Mouse (Mus musculus) embryonic facial prominence, embryonic 10.5 days (tissue): Measurements from ENCODE around the gene Ppp4c. TPM values are rescaled to one million over a fixed set of nuclear protein-coding genes. Genes with fewer than 3 reads are reported as not detected.
A peak's percentile ranks its signal among the peaks of the same experiment; 100 is the strongest.

ENCODE experiments used
- DNase-seq: peaks from one replicate; pipeline ENCODE4 v3.0.0-alpha.2; 2017; ENCODE audit warnings: low spot score
- H3K27ac ChIP-seq: fragments of 300-500 bp; sonication (generic); replicated peaks from 2 replicates; pipeline ENCODE4 v1.5.1; 2016; ENCODE audit warnings: mild to moderate bottlenecking
- H3K27me3 ChIP-seq: fragments of 300-500 bp; sonication (generic); replicated peaks from 2 replicates; pipeline ENCODE4 v1.6.1; 2016; ENCODE audit warnings: low read depth, mild to moderate bottlenecking; ENCODE audit not compliant: poor library complexity, severe bottlenecking
- H3K36me3 ChIP-seq: fragments of 300-500 bp; sonication (generic); replicated peaks from 2 replicates; pipeline ENCODE4 v1.6.1; 2016; ENCODE audit warnings: mild to moderate bottlenecking, moderate library complexity
- H3K4me1 ChIP-seq: fragments of 300-500 bp; sonication (generic); 2 replicates; pipeline ENCODE4 v1.6.1; 2016
- H3K4me3 ChIP-seq: fragments of 300-500 bp; sonication (generic); 2 replicates; pipeline ENCODE4 v1.5.1; 2016; ENCODE audit warnings: mild to moderate bottlenecking, moderate library complexity
- H3K9me3 ChIP-seq: fragments of 300-500 bp; sonication (generic); 2 replicates; pipeline ENCODE4 v1.6.1; 2016; ENCODE audit warnings: mild to moderate bottlenecking
- WGBS: fragments of 180-500 bp; shearing (Covaris S2); methylation state at CpG from one replicate; pipeline ENCODE4 v1.1.7; 2016; 5-methylcytosine and 5-hydroxymethylcytosine counted together
- polyA plus RNA-seq: library from polyadenylated mRNA; unstranded; fragments of >200 nt; fragmentation: Nextera tagmentation; extraction: Ambion mirVana; gene quantifications from 2 replicates; pipeline ENCODE4 v1.2.1, GENCODE M21; 2016

The Ppp4c gene
- polyA plus RNA-seq, 1 experiment from 2014 or later, result 390 TPM

DNA sequence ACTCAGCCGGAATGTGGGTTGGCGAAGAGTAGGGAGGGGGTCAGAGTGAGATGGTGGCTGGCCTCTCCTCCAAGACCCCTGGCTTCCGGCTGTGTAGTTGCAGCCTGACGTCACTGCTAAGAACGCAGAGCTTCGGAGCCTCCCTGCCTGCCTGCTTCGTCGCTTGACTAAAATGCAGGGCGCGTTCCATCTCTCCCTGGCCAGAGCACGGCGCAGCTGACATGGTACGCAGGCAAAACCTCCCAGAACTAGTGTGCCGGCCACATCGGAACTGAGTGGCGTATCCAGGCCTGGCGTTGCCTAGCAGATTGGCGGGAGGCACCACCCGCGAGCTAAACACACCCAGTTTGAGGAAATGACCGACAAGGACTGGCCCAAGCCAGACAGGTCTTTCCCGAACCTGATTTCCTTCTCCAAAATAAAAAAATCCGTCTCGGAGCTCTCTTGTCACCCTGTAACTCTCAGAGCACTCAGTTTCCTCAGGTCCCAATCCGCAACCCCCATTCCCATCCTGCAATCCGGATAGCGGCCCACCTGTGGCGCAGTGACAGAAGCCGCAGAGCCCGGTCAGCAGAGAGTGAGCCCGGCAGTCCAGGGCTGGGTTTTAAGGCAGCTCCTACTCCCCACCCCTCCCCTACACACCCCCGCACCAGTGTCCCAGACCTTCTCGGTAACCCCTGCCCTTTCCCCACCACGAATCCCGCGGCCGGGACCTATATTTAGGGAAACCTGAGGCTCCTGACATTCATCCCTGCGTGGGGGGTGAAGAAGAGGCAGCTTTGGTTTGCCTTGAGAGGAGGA lies 7.4 kb upstream of the Ppp4c start:
- H3K9me3 ChIP-seq, result no peaks in the 10 kb centered on the region
- peaks cover 43% of the 10 kb centered on the region for H3K4me1 ChIP-seq
- no peak for DNase-seq
- peaks cover 72% of the 10 kb centered on the region for H3K36me3 ChIP-seq
- WGBS, result under 1% methylated on average over 38 of the region's 38 CpGs
- peak overlapping the region; percentile 97 for H3K27ac ChIP-seq
- peak overlapping the region; percentile 93 for H3K4me3 ChIP-seq
- no peaks in the 10 kb centered on the region for H3K27me3 ChIP-seq

DNA sequence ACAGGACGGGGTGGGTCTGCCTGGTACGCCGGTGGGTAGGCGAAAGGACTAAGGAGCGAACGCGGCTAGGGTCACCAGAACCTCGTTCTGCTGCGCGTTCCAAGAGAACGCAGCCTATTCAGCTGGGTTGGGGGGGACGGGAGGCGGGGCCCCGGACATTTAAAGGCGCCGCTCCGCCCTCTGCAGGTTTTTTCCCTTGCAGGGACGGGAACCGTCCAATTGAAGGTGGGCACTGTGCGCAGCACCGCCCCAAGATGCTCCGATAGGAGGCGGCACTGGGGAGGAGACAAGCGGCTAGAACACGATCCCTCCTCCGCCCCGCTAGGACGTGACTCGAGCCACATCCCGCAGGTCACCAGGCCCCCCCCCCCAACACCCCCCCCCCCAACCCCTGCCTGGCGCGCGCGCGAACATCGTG lies 6.8 kb upstream of the Ppp4c start:
- Histone ChIP-seq H3K4me3 (peak overlapping the region; percentile 93), H3K27me3 (no peaks in the 10 kb centered on the region), H3K36me3 (peaks cover 72% of the 10 kb centered on the region), H3K4me1 (peaks cover 43% of the 10 kb centered on the region), H3K27ac (peak overlapping the region; percentile 97), H3K9me3 (no peaks in the 10 kb centered on the region)
- under 1% methylated on average over 36 of the region's 36 CpGs for WGBS
- DNase-seq, result peak; percentile 98

DNA sequence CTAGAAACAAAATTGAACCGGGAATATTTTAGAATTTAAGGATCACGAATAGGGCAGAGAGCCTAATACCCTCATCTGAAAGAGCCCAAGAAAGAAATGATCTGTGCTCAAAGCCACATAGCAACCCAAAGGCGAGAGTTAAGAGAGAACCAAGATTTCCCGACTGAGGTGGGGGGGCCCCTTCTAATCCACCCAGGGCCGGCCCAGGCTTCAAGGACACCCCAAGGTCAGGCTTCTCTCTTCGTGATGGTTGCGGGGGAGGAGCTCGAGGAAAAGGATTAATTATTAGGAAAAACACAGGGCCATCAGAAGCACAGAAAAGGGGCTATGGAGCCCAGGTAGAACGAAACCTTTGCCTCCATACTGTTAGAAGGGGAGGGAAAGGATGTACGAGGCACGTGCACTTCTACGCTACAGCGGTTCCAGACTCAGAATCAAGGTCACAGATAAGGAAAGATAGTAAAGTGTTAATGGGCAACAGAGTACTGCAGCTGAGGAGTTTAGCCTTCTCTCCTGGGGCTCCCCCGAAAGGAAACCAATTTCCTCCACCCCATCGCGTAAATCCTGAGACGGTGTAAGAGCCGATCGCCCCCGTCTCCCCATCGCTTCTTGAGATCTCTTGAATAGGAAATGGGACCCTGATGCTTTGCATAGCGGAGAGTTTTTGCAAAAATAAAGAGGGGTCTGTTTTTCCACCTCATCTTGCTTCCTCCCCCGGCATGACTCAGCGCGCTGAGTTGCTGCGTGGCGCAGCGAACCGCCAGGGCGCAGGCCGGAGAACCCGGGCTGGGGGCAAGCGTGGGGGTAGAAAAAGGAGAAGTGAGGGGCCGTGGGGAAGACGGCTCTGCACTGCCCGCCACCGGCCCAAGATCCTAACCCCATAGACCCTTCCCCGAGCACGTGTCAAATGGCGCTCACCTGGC lies 6.1 kb upstream of the Ppp4c start:
- Histone ChIP-seq H3K27ac (peak overlapping the region; percentile 97), H3K27me3 (no peaks in the 10 kb centered on the region), H3K4me3 (peak overlapping the region; percentile 93), H3K36me3 (peaks cover 66% of the 10 kb centered on the region), H3K4me1 (peaks cover 43% of the 10 kb centered on the region), H3K9me3 (no peaks in the 10 kb centered on the region)
- DNase-seq, result no peak
- under 1% methylated on average over 40 of the region's 40 CpGs for WGBS

DNA sequence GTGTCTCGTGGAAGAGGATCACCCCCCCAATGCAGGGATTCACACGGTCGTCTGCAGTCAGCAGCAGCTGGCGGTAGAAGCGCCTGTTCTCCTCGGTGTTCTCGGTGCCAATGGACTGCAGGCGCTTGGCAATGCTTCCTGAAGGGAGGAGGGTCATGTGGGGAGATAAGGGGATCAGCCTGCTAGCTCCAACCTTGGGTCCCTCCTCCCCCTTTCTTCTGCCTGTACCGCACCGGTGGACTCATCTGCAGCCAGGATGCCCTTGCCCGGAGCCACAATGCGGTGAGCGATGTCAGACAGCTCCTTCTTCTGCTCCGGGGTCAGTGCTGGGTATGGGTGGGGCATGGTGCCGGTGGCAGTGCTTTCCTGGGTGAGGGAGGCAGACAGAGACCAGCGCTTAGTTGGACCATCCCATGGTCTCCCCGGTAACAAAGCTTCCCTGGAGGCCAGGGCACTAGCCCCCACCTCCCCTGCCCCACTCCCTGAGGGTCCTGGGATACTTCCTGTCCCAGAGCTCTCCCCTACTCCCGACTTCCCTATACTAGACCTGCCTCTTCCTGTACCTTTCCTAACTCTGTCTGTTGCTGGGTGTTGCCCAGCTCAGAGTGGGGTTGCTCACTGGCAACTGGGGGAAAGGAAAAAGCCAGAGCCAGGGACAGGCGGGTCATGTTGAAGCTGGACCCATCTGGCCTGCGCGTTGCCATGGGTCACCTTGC lies 5.3 kb upstream of the Ppp4c start, which contains the start of gene Fam57b:
Gene Fam57b, plus strand, starts transcription at position 258 of the 716 bp plus-strand sequence.
- peaks cover 58% of the 10 kb centered on the region for H3K36me3 ChIP-seq
- H3K9me3 ChIP-seq, result no peaks in the 10 kb centered on the region
- peak; percentile 32 for DNase-seq
- H3K27ac ChIP-seq, result peak within 1 kb of the TSS; percentile 97
- H3K27me3 ChIP-seq, result no peaks in the 10 kb centered on the region
- peak within 1 kb of the TSS; percentile 93 for H3K4me3 ChIP-seq
- WGBS, result 40% methylated on average over 21 of the region's 21 CpGs
- peaks cover 50% of the 10 kb centered on the region for H3K4me1 ChIP-seq

DNA sequence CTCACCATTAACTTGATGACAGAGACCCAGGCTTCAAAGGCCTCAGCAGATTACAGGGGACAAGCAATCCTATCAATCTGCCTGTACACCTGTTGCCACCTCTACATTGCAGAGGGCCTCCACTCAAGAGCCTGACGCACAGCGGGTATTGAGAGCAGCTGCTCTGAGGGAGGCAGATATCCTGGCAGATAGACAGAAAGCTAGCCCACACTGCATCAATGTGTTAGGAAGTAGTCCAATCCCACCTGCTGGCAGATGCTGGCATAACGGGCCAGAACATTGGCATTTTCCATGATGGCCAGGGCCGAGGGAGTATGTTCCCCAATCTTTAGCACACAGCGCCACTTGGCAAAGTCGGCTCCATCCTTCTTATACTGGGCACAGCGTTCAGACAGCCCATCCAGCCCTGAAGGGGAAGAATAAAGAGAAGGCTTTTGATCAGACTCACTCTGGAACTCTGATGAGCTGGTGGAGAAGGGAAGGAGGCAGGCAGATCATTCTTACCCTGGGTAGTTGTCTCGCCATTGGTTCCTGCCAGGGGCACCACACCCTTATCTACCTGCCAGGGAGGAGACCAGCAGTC lies 4.1 kb upstream of the Ppp4c start:
- Histone ChIP-seq H3K27me3 (no peaks in the 10 kb centered on the region), H3K4me3 (peak overlapping the region; percentile 93), H3K36me3 (peaks cover 48% of the 10 kb centered on the region), H3K4me1 (peaks cover 56% of the 10 kb centered on the region), H3K9me3 (no peaks in the 10 kb centered on the region), H3K27ac (no peak overlapping the region)
- 87% methylated on average over 8 of the region's 8 CpGs for WGBS
- DNase-seq, result peak; percentile 34

DNA sequence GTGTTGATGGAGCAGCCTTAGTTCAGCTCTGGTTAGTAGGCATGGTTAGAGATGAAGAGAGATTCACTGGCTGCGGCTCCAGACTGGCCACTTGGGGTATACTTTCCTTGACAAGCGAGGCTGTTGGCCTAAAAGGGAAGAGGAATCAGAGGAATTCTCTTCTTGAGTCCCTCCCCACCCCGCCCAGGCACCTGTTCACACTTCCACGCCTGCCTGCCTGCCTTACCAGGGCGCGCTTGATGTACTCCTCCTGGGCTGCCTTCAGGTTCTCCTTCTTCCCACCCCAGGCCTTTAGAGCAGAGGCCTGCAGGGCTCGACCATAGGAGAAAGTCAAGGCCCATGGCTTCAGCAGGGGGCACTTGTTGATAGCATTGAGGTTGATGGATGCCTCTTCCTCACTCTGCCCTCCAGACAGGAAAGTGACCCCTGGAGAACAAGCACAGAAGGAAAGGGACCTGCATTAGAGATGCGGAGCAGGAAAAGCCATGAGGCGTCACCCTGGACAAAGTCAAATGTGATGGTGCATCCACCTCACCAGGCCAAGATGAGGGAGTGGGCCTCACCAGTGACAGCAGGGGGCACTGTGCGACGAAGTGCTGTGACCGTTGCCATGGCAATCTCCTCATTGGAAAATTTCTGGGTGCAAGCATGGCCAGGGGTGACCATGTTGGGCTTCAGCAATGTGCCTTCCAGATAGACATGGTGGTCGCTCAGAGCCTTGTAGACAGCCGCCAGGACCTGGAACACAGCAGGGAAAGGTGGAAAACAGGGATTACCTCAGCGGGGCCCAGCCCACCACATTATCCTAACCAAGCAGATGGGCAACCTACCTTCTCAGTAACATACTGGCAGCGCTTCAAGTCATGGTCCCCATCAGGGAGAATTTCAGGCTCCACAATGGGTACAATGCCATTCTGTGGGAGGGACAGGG lies 3.4 kb upstream of the Ppp4c start:
- peak overlapping the region; percentile 93 for H3K4me3 ChIP-seq
- H3K4me1 ChIP-seq, result peaks cover 59% of the 10 kb centered on the region
- no peaks in the 10 kb centered on the region for H3K27me3 ChIP-seq
- 86% methylated on average over 16 of the region's 16 CpGs for WGBS
- DNase-seq, result peak; percentile 37
- H3K27ac ChIP-seq, result no peak overlapping the region
- H3K36me3 ChIP-seq, result peaks cover 44% of the 10 kb centered on the region
- H3K9me3 ChIP-seq, result no peaks in the 10 kb centered on the region

DNA sequence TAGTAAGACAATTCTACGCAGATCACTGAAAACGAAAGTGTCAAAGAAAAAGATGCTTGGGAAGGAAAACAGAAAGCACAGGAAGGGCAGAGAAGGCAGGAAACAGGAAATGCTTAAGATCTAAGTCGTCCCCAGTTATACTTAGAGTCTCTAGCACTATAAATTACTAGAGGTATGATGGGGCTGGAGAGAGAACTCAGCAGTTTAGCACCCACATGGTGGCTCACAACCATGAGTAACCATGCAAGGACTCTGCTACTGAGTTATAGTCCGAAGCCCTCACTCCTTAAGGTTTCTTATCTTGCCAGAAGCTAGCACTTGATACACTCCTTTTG lies 1.9 kb upstream of the Ppp4c start:
- no peak for DNase-seq
- no peak overlapping the region for H3K27ac ChIP-seq
- H3K4me1 ChIP-seq, result peaks cover 53% of the 10 kb centered on the region
- H3K27me3 ChIP-seq, result no peaks in the 10 kb centered on the region
- 79% methylated on average over 4 of the region's 4 CpGs for WGBS
- H3K36me3 ChIP-seq, result peaks cover 55% of the 10 kb centered on the region
- no peaks in the 10 kb centered on the region for H3K9me3 ChIP-seq
- H3K4me3 ChIP-seq, result 0 out of 2 replicates have a peak overlapping the region, but pooled peaks have one; percentile 11

DNA sequence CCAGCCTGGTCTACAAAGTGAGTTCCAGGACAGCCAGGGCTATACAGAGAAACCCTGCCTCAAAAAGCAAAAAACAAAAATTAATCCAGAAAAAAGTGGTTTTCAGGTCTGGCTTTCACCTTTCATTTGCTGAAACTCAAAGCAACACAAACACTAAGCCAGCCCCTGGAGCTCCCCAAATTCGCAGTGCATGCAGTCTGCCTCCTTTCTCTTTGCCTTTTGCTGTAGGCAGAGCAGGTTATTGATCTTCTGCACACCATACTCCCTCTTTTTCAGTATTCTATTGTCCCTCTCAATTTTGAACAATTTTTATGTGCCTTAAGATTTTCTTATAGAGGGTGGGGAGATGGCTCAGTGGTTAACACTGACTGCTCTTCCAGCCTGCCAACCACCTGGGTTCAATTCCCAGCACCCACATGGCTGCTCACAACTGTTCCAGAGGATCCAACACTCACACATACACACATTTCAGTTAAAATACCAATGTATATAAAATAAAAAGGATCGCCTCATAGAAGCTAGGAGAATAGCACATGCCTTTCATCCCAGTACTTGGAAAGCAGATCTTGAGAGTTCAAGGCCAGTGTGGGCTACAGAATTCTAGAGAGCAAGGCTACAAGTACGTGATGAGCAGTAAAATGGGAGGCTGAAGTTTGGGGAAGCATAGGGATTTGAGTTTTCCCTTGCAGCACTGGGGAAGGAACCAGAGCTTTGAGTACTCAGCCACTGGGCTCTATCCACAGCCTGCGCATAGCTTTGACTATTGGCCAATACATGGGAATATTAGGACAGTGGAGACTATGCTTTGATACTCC lies 1.4 kb upstream of the Ppp4c start:
- Histone ChIP-seq H3K9me3 (no peaks in the 10 kb centered on the region), H3K27ac (0 out of 2 replicates have a peak overlapping the region, but pooled peaks have one; percentile 98), H3K36me3 (peaks cover 61% of the 10 kb centered on the region), H3K27me3 (no peaks in the 10 kb centered on the region), H3K4me1 (peaks cover 53% of the 10 kb centered on the region), H3K4me3 (peak overlapping the region; percentile 96; the same call in 1 of the 2 replicates)
- WGBS, result 69% methylated on average over 4 of the region's 4 CpGs
- no peak for DNase-seq

DNA sequence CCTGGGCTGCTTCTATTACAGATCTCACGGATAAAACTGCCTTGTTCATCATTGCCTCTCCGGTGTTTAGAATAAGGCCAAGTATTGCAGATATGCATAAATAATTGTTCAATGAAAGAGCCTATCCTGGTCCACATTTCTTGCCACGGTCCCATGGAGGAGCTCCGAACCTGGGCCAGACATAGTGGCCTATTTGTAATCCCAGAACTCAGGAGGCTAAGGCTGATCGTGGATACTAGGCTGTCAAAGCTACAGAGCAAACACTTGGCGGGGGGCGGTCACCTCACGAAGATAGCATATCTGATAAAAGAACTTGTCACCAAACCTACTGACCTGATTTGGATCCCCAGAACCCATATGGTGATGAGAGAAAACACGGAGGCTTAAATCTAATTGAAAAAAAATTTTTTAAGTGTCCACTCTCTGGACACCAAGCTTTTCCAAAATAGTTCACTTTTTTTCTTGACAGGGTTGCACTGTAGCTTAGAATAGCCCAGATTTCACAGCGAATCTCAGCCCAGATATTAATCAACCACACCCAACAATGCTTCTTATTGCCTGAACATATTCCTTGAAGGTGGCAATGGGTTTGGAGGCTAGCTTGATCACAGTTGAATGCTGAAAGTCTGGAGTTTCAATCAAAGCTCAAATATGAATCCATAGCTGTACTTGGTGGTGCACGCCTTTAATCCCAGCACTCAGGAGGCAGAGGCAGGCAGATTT lies 586 bp upstream of the Ppp4c start:
- Histone ChIP-seq H3K4me3 (peak overlapping the region; percentile 96), H3K36me3 (peaks cover 69% of the 10 kb centered on the region), H3K4me1 (peaks cover 48% of the 10 kb centered on the region), H3K27ac (peak overlapping the region; percentile 98), H3K9me3 (no peaks in the 10 kb centered on the region), H3K27me3 (no peaks in the 10 kb centered on the region)
- no peak for DNase-seq
- 30% methylated on average over 11 of the region's 11 CpGs for WGBS

DNA sequence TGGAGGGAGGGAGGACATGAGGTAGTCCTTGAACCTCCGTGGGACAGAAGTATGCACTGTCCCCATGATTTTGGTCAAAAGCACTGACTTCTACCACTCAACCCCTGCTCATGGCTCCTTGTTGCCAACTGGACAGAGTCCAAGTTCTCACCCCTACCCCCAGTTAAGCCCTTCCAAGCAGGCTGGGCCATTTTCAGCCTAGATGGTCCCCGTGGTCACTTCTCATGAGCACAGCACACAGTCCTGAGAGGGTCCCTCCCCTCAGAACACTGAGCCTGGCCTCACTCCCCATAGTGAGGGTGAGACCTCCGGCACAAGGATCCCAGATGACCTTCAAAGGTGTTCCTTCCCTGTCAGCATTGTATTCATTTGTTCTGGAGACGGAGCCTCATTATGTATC lies 3.2 kb downstream of the Ppp4c start:
- DNase-seq, result no peak
- H3K27me3 ChIP-seq, result no peaks in the 10 kb centered on the region
- 89% methylated on average over 4 of the region's 4 CpGs for WGBS
- peaks cover 26% of the 10 kb centered on the region for H3K4me1 ChIP-seq
- H3K36me3 ChIP-seq, result peaks cover 69% of the 10 kb centered on the region
- H3K9me3 ChIP-seq, result no peaks in the 10 kb centered on the region
- H3K4me3 ChIP-seq, result no peak overlapping the region
- H3K27ac ChIP-seq, result no peak overlapping the region
